Mouse (Mus musculus): ENCODE data around the gene Jak2. TPM values are rescaled to one million over a fixed set of nuclear protein-coding genes. Genes with fewer than 3 reads are reported as not detected.

Gene Jak2
- polyA plus RNA-seq, 1 experiment = 1.7 TPM

DNA sequence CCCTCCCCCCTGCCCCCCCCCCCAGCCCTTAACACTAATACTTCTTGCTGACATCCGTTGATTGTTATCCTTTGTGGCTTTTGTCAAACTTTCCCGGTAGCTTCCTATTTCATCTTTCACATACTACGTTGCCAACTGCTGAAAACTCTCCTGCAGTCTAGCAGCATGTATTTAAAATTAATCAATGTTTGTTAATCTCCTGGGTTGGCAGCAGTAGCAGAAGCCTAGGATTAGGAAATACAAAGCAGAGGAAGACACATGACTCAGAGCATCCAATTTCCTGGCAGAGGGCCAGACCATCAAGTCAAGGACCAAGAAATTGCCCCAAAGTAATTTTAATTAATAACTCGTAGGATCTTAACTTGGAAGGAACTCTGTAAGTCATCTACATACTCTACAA is 29.8 kb upstream of the Jak2 start:
- Histone ChIP-seq H3K4me3 (ENCODE audit: control insufficient read depth, low read depth, low read length) (no peak overlapping the region), H3K4me1 (ENCODE audit: control insufficient read depth, insufficient read depth, low read length) (no peaks in the 10 kb centered on the region), H3K27ac (ENCODE audit: control insufficient read depth, insufficient read depth, low read depth, low read length) (no peak overlapping the region), H3K27me3 (ENCODE audit: control insufficient read depth, insufficient read depth, low read length) (no peaks in the 10 kb centered on the region), H3K36me3 (ENCODE audit: control insufficient read depth, insufficient read depth, low read length) (no peaks in the 10 kb centered on the region)
- TF ChIP-seq POLR2A (IDR thresholded peaks at IDR 0.05; ENCODE audit: control insufficient read depth, low read depth, low read length) = no peak
- TF ChIP-seq CTCF (IDR thresholded peaks at IDR 0.05; ENCODE audit: control insufficient read depth, insufficient read depth, insufficient replicate concordance, low read depth, low read length) = no peak

DNA sequence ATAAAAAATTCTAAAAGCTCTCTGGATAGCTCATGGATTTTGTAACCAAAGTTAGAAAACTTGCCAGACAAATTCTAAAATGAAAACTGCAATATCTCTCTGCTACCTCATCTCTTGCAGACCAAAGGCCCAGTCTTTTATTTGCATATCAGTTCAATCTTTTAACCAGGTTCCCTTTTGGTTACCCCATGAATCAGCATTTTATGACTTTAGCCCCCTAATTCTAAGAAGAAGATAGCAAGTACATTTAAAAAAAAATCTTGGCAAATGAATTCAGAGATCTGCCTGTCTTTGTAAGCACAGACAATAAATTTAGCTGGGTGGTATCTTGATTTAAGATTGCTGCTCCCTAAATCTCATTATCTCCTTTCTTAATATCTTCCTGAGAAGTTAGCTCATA is 26.7 kb upstream of the Jak2 start:
- no peaks in the 10 kb centered on the region; the same call in 1 of the 2 replicates for H3K4me1 ChIP-seq (ENCODE audit: control insufficient read depth, insufficient read depth, low read length)
- no peak for TF ChIP-seq POLR2A (IDR thresholded peaks at IDR 0.05; ENCODE audit: control insufficient read depth, low read depth, low read length)
- no peak for TF ChIP-seq CTCF (IDR thresholded peaks at IDR 0.05; ENCODE audit: control insufficient read depth, insufficient read depth, insufficient replicate concordance, low read depth, low read length)
- H3K36me3 ChIP-seq (ENCODE audit: control insufficient read depth, insufficient read depth, low read length) = no peaks in the 10 kb centered on the region
- H3K27ac ChIP-seq (ENCODE audit: control insufficient read depth, insufficient read depth, low read depth, low read length) = no peak overlapping the region
- no peak overlapping the region for H3K4me3 ChIP-seq (ENCODE audit: control insufficient read depth, low read depth, low read length)
- H3K27me3 ChIP-seq (ENCODE audit: control insufficient read depth, insufficient read depth, low read length) = no peaks in the 10 kb centered on the region

DNA sequence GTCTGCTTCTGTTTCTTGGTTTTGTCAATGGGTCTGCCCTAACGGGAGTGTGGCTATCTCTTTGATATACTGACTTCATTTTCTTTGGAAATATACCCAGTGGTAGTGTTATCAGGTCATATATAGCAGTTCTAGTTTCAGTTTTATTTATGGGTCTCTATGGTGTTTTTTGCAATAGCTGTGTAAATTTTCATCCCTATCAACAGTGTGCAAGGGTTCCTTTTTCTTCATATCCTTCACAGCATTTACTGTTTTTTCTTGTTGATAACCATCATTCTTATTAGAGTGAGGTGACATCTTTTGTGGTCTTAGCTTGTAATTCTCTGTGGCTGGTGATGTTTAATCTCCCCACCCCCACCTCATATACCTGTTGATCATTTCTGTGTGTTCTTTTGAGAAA is 24.6 kb upstream of the Jak2 start:
- TF ChIP-seq CTCF (IDR thresholded peaks at IDR 0.05; ENCODE audit: control insufficient read depth, insufficient read depth, insufficient replicate concordance, low read depth, low read length) = no peak
- no peak for TF ChIP-seq POLR2A (IDR thresholded peaks at IDR 0.05; ENCODE audit: control insufficient read depth, low read depth, low read length)
- Histone ChIP-seq H3K27me3 (ENCODE audit: control insufficient read depth, insufficient read depth, low read length) (no peaks in the 10 kb centered on the region), H3K27ac (ENCODE audit: control insufficient read depth, insufficient read depth, low read depth, low read length) (no peak overlapping the region), H3K36me3 (ENCODE audit: control insufficient read depth, insufficient read depth, low read length) (no peaks in the 10 kb centered on the region), H3K4me3 (ENCODE audit: control insufficient read depth, low read depth, low read length) (no peak overlapping the region), H3K4me1 (ENCODE audit: control insufficient read depth, insufficient read depth, low read length) (peaks cover 5% of the 10 kb centered on the region; the same call in 1 of the 2 replicates)

DNA sequence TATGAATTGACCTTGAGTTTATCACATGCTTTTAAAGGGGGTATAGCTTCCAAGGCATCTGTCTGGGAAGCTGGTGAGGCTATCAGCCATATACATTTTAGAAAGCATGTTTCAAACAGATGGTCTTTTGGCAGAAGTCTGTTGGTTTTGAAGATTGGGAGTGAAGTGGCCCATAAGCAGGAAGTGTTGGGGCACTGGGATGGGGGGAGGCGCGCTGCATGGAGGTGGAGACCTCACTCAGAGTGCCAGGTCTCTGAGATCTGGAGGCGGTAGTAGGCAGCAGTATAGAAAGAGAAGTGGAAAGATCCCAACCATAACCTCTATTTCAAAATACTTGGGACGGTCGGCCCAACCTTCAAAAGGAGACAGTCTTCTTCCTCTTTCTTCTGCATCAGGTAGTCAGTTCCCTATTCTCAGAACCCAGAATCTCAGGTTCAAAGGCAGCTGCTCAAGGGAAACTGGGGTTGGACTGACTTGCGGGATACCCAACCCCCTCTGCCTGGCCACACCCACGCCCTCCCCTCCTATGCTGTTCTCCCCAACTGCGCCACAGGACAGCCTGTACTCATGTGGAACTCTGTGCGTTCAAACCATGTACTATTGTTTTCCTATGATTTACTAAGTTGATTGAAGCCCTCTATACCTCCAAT is 23.6 kb upstream of the Jak2 start:
- no peak for TF ChIP-seq CTCF (IDR thresholded peaks at IDR 0.05; ENCODE audit: control insufficient read depth, insufficient read depth, insufficient replicate concordance, low read depth, low read length)
- no peak for TF ChIP-seq POLR2A (IDR thresholded peaks at IDR 0.05; ENCODE audit: control insufficient read depth, low read depth, low read length)
- Histone ChIP-seq H3K27ac (ENCODE audit: control insufficient read depth, insufficient read depth, low read depth, low read length) (no peak overlapping the region), H3K36me3 (ENCODE audit: control insufficient read depth, insufficient read depth, low read length) (no peaks in the 10 kb centered on the region), H3K4me3 (ENCODE audit: control insufficient read depth, low read depth, low read length) (no peak overlapping the region), H3K4me1 (ENCODE audit: control insufficient read depth, insufficient read depth, low read length) (peaks cover 5% of the 10 kb centered on the region; the same call in 1 of the 2 replicates), H3K27me3 (ENCODE audit: control insufficient read depth, insufficient read depth, low read length) (no peaks in the 10 kb centered on the region)

DNA sequence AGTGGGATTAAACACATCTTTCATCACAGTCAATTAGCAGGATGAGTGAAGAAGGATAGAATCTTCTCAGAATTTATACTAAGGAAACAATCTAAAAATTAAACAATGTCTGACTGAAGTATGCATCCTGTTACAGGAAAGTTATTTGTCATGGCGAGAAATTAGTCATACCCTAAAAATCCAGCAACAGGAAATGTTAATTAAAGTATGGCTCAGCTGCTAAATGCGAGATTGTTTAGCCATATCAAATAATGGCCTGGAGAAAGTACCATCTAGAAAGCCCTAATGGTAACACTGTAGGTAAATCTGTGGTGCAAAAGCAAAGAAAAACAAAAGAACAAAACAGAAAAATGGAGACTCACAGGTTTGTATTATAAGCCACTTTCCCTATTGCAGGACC is 22.6 kb upstream of the Jak2 start:
- Histone ChIP-seq H3K27ac (ENCODE audit: control insufficient read depth, insufficient read depth, low read depth, low read length) (no peak overlapping the region), H3K36me3 (ENCODE audit: control insufficient read depth, insufficient read depth, low read length) (no peaks in the 10 kb centered on the region), H3K4me3 (ENCODE audit: control insufficient read depth, low read depth, low read length) (no peak overlapping the region), H3K27me3 (ENCODE audit: control insufficient read depth, insufficient read depth, low read length) (no peaks in the 10 kb centered on the region), H3K4me1 (ENCODE audit: control insufficient read depth, insufficient read depth, low read length) (peaks cover 5% of the 10 kb centered on the region; the same call in 1 of the 2 replicates)
- TF ChIP-seq CTCF (IDR thresholded peaks at IDR 0.05; ENCODE audit: control insufficient read depth, insufficient read depth, insufficient replicate concordance, low read depth, low read length) (no peak), POLR2A (IDR thresholded peaks at IDR 0.05; ENCODE audit: control insufficient read depth, low read depth, low read length) (no peak)

DNA sequence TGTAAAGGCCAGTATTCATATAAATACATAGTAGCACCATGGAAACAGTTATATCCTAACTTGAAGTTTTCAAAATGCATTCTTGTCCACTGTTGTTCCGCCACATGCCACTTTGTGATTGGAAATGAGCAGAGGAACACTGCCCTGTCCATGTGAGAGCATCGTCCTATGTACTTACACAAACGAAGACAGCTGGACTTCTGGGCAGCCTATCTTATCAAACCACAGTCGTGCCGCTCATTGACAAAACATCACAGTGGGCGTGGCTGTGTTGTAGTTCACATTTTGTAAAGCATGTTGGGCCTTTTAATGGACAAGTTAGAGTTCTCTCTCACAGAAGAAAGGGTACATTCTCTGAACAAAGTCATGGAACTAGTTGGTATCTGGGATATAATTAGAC is 18.9 kb upstream of the Jak2 start:
- no peaks in the 10 kb centered on the region for H3K27me3 ChIP-seq (ENCODE audit: control insufficient read depth, insufficient read depth, low read length)
- H3K27ac ChIP-seq (ENCODE audit: control insufficient read depth, insufficient read depth, low read depth, low read length) = no peak overlapping the region
- TF ChIP-seq CTCF (IDR thresholded peaks at IDR 0.05; ENCODE audit: control insufficient read depth, insufficient read depth, insufficient replicate concordance, low read depth, low read length) (no peak), POLR2A (IDR thresholded peaks at IDR 0.05; ENCODE audit: control insufficient read depth, low read depth, low read length) (no peak)
- no peak overlapping the region for H3K4me3 ChIP-seq (ENCODE audit: control insufficient read depth, low read depth, low read length)
- H3K4me1 ChIP-seq (ENCODE audit: control insufficient read depth, insufficient read depth, low read length) = peaks cover 5% of the 10 kb centered on the region; the same call in 1 of the 2 replicates
- no peaks in the 10 kb centered on the region for H3K36me3 ChIP-seq (ENCODE audit: control insufficient read depth, insufficient read depth, low read length)

DNA sequence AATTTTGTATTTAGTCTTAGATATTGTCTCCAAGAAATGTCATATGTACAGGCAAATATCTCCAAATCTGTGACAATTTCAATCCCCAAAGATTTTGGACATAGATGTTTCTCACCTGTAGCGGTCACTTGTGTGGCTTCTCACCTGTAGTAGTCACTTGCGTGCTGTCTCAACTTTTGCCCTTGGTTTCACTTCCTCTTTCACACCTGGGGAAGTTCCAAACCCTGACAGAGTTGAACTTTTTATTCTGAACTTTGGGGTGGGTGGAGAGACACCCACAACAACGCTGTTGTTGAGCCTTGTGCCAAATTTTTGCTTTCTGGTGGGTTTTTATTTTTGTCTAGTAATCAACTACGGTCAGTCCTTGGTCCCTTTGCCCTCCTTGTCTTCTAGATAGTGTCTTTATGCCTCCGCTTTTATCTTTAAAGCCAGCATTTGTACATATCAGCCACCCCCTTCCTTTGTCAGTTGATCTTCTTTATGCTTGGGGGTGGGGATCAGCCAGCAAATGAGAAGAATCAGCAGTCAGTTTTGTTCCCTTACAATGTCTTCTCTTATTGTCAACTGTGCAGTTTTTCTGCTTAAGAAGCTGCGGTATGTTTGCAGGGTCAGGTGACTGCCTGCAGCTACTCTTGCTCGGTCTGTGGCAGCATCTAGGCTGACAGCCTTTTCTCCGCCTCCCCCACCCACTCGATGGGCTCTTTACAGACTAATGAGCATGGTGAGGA is 14.8 kb upstream of the Jak2 start:
- Histone ChIP-seq H3K4me3 (ENCODE audit: control insufficient read depth, low read depth, low read length) (no peak overlapping the region), H3K27me3 (ENCODE audit: control insufficient read depth, insufficient read depth, low read length) (no peaks in the 10 kb centered on the region), H3K36me3 (ENCODE audit: control insufficient read depth, insufficient read depth, low read length) (no peaks in the 10 kb centered on the region), H3K27ac (ENCODE audit: control insufficient read depth, insufficient read depth, low read depth, low read length) (no peak overlapping the region), H3K4me1 (ENCODE audit: control insufficient read depth, insufficient read depth, low read length) (peaks cover 5% of the 10 kb centered on the region)
- TF ChIP-seq POLR2A (IDR thresholded peaks at IDR 0.05; ENCODE audit: control insufficient read depth, low read depth, low read length) = no peak

Measured in testis, adult 2 months (tissue).